15 mouse cellular contexts compared by ENCODE assay signal in the genomic region with DNA sequence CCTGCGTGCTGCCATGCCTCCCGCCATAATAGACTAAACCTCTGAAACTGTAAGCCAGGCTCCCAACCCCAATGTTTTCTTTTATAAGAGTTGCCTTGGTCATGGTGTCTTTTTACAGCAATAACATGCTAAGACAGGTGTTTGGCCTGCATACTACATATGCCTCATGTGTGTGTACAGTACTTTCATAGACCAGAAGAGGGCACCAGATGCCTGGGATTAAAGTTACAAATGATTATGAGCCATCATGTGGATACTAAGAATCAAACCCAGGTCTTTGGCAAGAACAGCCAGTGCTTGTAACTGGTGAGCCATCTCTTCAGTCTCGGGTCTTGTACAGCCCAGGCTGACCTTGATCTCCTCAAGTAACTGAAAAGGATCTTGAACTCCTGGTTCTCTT. TPM values are rescaled to one million over a fixed set of nuclear protein-coding genes. Genes with fewer than 3 reads are reported as not detected.
DNase-seq lines count a peak whose midpoint lies in the region; TF ChIP-seq lines count a peak whose summit lies in the region.
"Had no signal": no experiment of that assay in that cellular context is flagged by ENCODE, and none has a peak within 500 bp of the region (broad histone marks: within the 10 kb centered on the region; RNA-seq: fewer than 3 reads in every experiment).

No protein-coding gene starts in this region.

- DNase-seq in layer of hippocampus, adult 2 months (ENCODE audit: low spot score in 2 of 2): no peak
- DNase-seq in layer of hippocampus, postnatal 14 days (ENCODE audit: low spot score in 2 of 2): no peak
- DNase-seq in 3T3-L1 (ENCODE audit: low read depth, low spot score) (peak; percentile 33), 416B (ENCODE audit: low read depth) (peak; percentile 53), ZHBTc4 (ENCODE audit: low read depth, low spot score) (peak; percentile 62)
- no peak for DNase-seq in cerebellum, postnatal 14 days
- no peak for DNase-seq in embryo, embryonic 9.5 days (ENCODE audit: extremely low spot score)
- DNase-seq: cerebellum, adult 8-10 months; heart, postnatal 14 days; left cerebral cortex, postnatal 4 days; lung, adult 18-20 months; right cerebral cortex, postnatal 14 days; thymus, adult 2 months had no signal

- H3K4me3 ChIP-seq in layer of hippocampus, adult 2 months: no peak overlapping the region
- H3K4me3 ChIP-seq: kidney, embryonic 15.5 days; megakaryocyte, embryonic 14.5 days had no signal

- peak; percentile 62 for TF ChIP-seq CTCF in layer of hippocampus, adult 2 months (conservative IDR thresholded peaks at IDR 0.05)

- H3K27ac ChIP-seq in layer of hippocampus, adult 2 months: no peak overlapping the region
- H3K27ac ChIP-seq: kidney, embryonic 15.5 days had no signal

RNA-seq across cellular contexts. Expression of a gene that starts 2.3 kb away (rescaled TPM):
- 1 to 10 TPM; 6.7 to 7.3 TPM for total RNA-seq in layer of hippocampus, adult 2 months (2021)
- total RNA-seq in layer of hippocampus, postnatal 14 days (2021): 1 to 10 TPM; 7.0 to 9.3 TPM

RNA-seq across cellular contexts. Expression of a gene that starts 23.8 kb away (rescaled TPM):
- total RNA-seq in layer of hippocampus, adult 2 months (2021): 100 to 1,000 TPM; 115 to 121 TPM
- 100 to 1,000 TPM; 109 to 115 TPM for total RNA-seq in layer of hippocampus, postnatal 14 days (2021)

RNA-seq across cellular contexts. Expression of a gene that starts 47.5 kb away (rescaled TPM):
- total RNA-seq in layer of hippocampus, adult 2 months (2021): 1,000 to 10,000 TPM; 1,462 to 1,494 TPM
- total RNA-seq in layer of hippocampus, postnatal 14 days (2021): 1,000 to 10,000 TPM; 1,721 to 1,761 TPM

Comparison
In these comparisons a context has a peak if more than half of its experiments do, and no peak if none do; other contexts are left out.
1. DNase-seq: peak in 3T3-L1 (single experiment), 416B (single experiment) and ZHBTc4 (single experiment); none in layer of hippocampus, adult 2 months (0 of 2), layer of hippocampus, postnatal 14 days (0 of 2), cerebellum, postnatal 14 days (0 of 2) and embryo, embryonic 9.5 days (single experiment).